Mouse (Mus musculus): ENCODE data around the gene Scamp2. TPM values are rescaled to one million over a fixed set of nuclear protein-coding genes. Genes with fewer than 3 reads are reported as not detected.

Scamp2 gene
- polyA plus RNA-seq, 1 experiment from 2014 or later = 56.0 TPM

DNA sequence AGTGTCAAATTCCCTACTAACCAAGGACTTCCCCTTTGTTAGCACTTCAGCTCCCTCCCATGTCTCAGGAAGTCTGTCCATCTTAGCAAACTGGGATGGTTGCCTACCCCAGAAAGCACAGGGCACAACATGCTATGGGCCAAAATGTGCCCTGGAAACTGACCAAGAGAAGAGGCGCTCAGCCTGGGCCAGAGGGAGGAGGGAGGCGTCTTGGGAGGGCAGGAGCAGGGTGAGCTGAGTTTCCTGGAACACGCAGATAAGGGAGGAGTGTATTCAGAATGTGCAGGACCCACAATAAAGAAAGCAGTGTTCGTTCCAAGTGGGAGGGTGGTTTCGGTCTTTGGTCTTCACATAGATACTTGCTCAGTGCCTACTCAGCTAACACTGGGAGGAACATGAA, 13.5 kb upstream of the Scamp2 start:
- Histone ChIP-seq H3K27me3 (replicated peaks; ENCODE audit: control insufficient read depth, insufficient read depth, low read length) (no peaks in the 10 kb centered on the region), H3K36me3 (ENCODE audit: control insufficient read depth, insufficient read depth) (peaks cover 11% of the 10 kb centered on the region), H3K4me2 (ENCODE audit: low read length) (no peak overlapping the region), H3K27ac (ENCODE audit: low read length) (no peak overlapping the region), H3K4me1 (replicated peaks; ENCODE audit: control insufficient read depth, insufficient read depth, low read length) (peaks cover 18% of the 10 kb centered on the region), H3K9ac (replicated peaks; ENCODE audit: low read depth, low read length) (no peak overlapping the region), H3K4me3 (replicated peaks; ENCODE audit: low read length) (no peak overlapping the region), H3K9me3 (ENCODE audit: control insufficient read depth, low read length) (no peaks in the 10 kb centered on the region)
- no peak for ATAC-seq
- 84% methylated on average over 5 of the region's 5 CpGs for WGBS

DNA sequence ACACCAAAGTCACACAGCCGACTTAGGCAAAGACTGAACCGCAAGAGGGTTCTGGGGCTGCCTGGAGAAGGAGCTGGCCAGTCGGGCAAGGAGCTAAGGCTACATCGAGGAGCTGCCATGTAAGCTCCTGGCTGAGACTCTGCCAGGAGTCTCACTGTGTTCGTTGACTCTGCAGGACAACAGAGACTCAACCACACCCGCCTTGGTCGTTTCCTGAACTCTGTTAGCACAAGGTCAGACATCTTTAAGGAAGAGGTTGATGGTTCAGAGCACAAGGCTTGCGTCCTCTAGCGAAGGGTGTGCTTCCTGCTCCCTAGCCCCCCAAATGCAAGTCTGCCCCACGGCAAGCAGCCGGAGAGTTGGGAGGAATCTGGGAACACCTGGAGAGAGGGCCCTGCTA, 12.9 kb upstream of the Scamp2 start:
- Histone ChIP-seq H3K27me3 (replicated peaks; ENCODE audit: control insufficient read depth, insufficient read depth, low read length) (no peaks in the 10 kb centered on the region), H3K4me3 (replicated peaks; ENCODE audit: low read length) (no peak overlapping the region), H3K9me3 (ENCODE audit: control insufficient read depth, low read length) (no peaks in the 10 kb centered on the region), H3K4me1 (replicated peaks; ENCODE audit: control insufficient read depth, insufficient read depth, low read length) (peaks cover 18% of the 10 kb centered on the region), H3K27ac (ENCODE audit: low read length) (no peak overlapping the region), H3K9ac (replicated peaks; ENCODE audit: low read depth, low read length) (no peak overlapping the region), H3K36me3 (ENCODE audit: control insufficient read depth, insufficient read depth) (peaks cover 11% of the 10 kb centered on the region), H3K4me2 (ENCODE audit: low read length) (no peak overlapping the region)
- WGBS = 93% methylated on average over 11 of the region's 11 CpGs
- no peak for ATAC-seq

DNA sequence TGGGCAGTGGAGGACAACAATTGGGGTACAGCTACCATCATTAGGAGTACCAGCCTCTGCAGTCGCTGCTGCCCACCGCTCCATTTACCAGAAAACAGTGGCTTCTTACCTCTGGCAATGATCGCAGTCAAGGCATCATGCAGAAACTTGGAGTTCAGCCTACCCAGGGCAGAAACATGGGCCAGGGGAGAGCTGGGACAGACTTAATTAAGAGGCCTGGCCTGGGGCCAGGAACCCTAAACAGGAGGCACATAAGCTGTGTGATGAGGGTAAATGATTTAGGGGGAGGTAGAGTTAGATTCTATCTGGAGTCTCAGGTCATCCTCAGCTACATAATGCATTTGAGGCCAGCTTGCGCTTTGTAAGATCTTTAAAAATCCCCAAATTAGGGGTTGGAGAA, 11.6 kb upstream of the Scamp2 start:
- H3K36me3 ChIP-seq (ENCODE audit: control insufficient read depth, insufficient read depth) = peaks cover 11% of the 10 kb centered on the region
- no peaks in the 10 kb centered on the region for H3K9me3 ChIP-seq (ENCODE audit: control insufficient read depth, low read length)
- H3K9ac ChIP-seq (replicated peaks; ENCODE audit: low read depth, low read length) = no peak overlapping the region
- WGBS = 62% methylated on average over 4 of the region's 4 CpGs
- no peak overlapping the region for H3K4me3 ChIP-seq (replicated peaks; ENCODE audit: low read length)
- no peak overlapping the region for H3K4me2 ChIP-seq (ENCODE audit: low read length)
- no peaks in the 10 kb centered on the region for H3K27me3 ChIP-seq (replicated peaks; ENCODE audit: control insufficient read depth, insufficient read depth, low read length)
- H3K4me1 ChIP-seq (replicated peaks; ENCODE audit: control insufficient read depth, insufficient read depth, low read length) = peaks cover 18% of the 10 kb centered on the region
- peak overlapping the region; percentile 23; the same call in 1 of the 2 replicates for H3K27ac ChIP-seq (ENCODE audit: low read length)
- ATAC-seq = no peak

DNA sequence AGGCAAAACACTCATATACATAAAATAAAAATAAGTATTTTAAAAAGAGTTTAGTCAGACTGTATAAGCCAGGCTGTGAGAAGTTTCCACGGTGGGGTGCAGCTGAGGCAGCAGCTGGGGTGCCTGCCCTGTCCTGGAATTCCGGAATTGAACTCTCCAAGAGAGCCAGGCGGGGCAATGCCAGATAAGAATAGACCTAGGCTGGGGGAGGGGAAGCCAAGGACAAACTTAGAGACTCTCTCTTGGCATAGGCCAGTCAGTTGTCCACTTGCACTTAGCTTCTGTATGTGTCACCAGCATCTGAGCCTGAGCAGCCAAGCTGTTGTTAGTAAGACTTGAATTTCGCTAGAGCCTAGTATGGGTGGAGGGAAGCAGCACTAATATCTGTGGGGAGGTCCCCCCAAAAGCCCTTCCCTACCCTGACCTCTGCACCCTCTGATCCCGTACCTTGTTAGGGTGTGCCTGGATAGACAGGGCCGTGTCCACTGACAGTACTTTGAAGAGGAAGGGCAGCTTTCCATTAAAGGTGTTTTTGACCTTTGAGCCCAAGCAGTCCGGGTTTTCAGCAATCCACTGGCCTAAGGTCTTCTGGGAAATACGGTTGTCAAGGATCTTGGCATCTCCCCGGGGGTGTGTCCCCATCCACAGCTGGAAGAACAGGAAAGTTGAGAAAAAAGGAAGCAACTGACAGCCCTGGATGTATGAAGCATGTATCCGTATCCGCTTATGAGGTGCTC, 10.4 kb upstream of the Scamp2 start:
- Histone ChIP-seq H3K27me3 (replicated peaks; ENCODE audit: control insufficient read depth, insufficient read depth, low read length) (no peaks in the 10 kb centered on the region), H3K4me2 (ENCODE audit: low read length) (no peak overlapping the region), H3K27ac (ENCODE audit: low read length) (no peak overlapping the region), H3K4me1 (replicated peaks; ENCODE audit: control insufficient read depth, insufficient read depth, low read length) (peaks cover 18% of the 10 kb centered on the region), H3K4me3 (replicated peaks; ENCODE audit: low read length) (no peak overlapping the region), H3K9me3 (ENCODE audit: control insufficient read depth, low read length) (no peaks in the 10 kb centered on the region), H3K9ac (replicated peaks; ENCODE audit: low read depth, low read length) (no peak overlapping the region), H3K36me3 (ENCODE audit: control insufficient read depth, insufficient read depth) (peaks cover 3% of the 10 kb centered on the region; the same call in 1 of the 2 replicates)
- WGBS = 95% methylated on average over 11 of the region's 11 CpGs
- ATAC-seq = no peak

GRCm38 (mm10) chr9:57552139-57552887, 8.4 kb upstream of the Scamp2 start, which contains the start of gene Mpi:
Gene Mpi (minus strand): TSS chr9:57552763.
- Histone ChIP-seq H3K4me3 (replicated peaks; ENCODE audit: low read length) (peak within 1 kb of the TSS; percentile 78), H3K4me2 (ENCODE audit: low read length) (peak within 1 kb of the TSS; percentile 88), H3K4me1 (replicated peaks; ENCODE audit: control insufficient read depth, insufficient read depth, low read length) (peaks cover 18% of the 10 kb centered on the region), H3K36me3 (ENCODE audit: control insufficient read depth, insufficient read depth) (peaks cover 3% of the 10 kb centered on the region; the same call in 1 of the 2 replicates), H3K9ac (replicated peaks; ENCODE audit: low read depth, low read length) (peak within 1 kb of the TSS; percentile 75), H3K9me3 (ENCODE audit: control insufficient read depth, low read length) (no peaks in the 10 kb centered on the region), H3K27me3 (replicated peaks; ENCODE audit: control insufficient read depth, insufficient read depth, low read length) (no peaks in the 10 kb centered on the region), H3K27ac (ENCODE audit: low read length) (no peak within 1 kb of the TSS)
- 1% methylated on average over 28 of the region's 28 CpGs for WGBS
- peak; percentile 67 for ATAC-seq

GRCm38 (mm10) chr9:57553119-57553518, 7.6 kb upstream of the Scamp2 start:
- WGBS = 70% methylated on average over 11 of the region's 11 CpGs
- no peak for ATAC-seq
- H3K4me2 ChIP-seq (ENCODE audit: low read length) = no peak overlapping the region
- H3K36me3 ChIP-seq (ENCODE audit: control insufficient read depth, insufficient read depth) = peaks cover 3% of the 10 kb centered on the region; the same call in 1 of the 2 replicates
- H3K4me1 ChIP-seq (replicated peaks; ENCODE audit: control insufficient read depth, insufficient read depth, low read length) = peaks cover 18% of the 10 kb centered on the region
- no peak overlapping the region for H3K27ac ChIP-seq (ENCODE audit: low read length)
- no peaks in the 10 kb centered on the region for H3K9me3 ChIP-seq (ENCODE audit: control insufficient read depth, low read length)
- no peaks in the 10 kb centered on the region for H3K27me3 ChIP-seq (replicated peaks; ENCODE audit: control insufficient read depth, insufficient read depth, low read length)
- no peak overlapping the region for H3K9ac ChIP-seq (replicated peaks; ENCODE audit: low read depth, low read length)
- H3K4me3 ChIP-seq (replicated peaks; ENCODE audit: low read length) = no peak overlapping the region

DNA sequence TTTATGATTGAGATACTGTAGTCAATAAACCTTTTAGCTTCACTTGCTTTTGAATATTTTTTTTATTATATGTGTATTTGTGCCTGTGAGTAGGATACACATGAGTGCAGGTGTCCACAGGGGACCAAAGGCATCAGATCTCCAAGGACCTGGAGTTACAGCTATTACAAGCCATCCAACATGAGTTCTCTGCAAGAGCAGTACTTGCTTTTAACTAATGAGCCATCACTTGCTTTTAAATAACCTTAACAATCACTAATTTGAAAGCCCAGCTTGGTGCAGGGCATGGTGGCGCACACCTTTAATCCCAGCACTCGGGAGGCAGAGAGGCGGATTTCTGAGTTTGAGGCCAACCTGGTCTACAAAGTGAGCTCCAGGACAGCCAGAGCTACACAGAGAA, 6.0 kb upstream of the Scamp2 start:
- WGBS = 25% methylated on average over 3 of the region's 3 CpGs

GRCm38 (mm10) chr9:57557215-57557614, 3.5 kb upstream of the Scamp2 start:
- Histone ChIP-seq H3K27ac (ENCODE audit: low read length) (no peak overlapping the region), H3K9ac (replicated peaks; ENCODE audit: low read depth, low read length) (no peak overlapping the region), H3K27me3 (replicated peaks; ENCODE audit: control insufficient read depth, insufficient read depth, low read length) (no peaks in the 10 kb centered on the region), H3K9me3 (ENCODE audit: control insufficient read depth, low read length) (no peaks in the 10 kb centered on the region), H3K4me2 (ENCODE audit: low read length) (no peak overlapping the region), H3K4me3 (replicated peaks; ENCODE audit: low read length) (no peak overlapping the region), H3K36me3 (ENCODE audit: control insufficient read depth, insufficient read depth) (no peaks in the 10 kb centered on the region), H3K4me1 (replicated peaks; ENCODE audit: control insufficient read depth, insufficient read depth, low read length) (peaks cover 13% of the 10 kb centered on the region)
- no peak for ATAC-seq
- WGBS = 63% methylated on average over 3 of the region's 3 CpGs

More for the DNA sequence above, 6.0 kb upstream of the Scamp2 start:
- no peak overlapping the region for H3K9ac ChIP-seq (replicated peaks; ENCODE audit: low read depth, low read length)
- H3K27ac ChIP-seq (ENCODE audit: low read length) = no peak overlapping the region
- H3K4me1 ChIP-seq (replicated peaks; ENCODE audit: control insufficient read depth, insufficient read depth, low read length) = peaks cover 8% of the 10 kb centered on the region
- H3K4me3 ChIP-seq (replicated peaks; ENCODE audit: low read length) = no peak overlapping the region
- H3K36me3 ChIP-seq (ENCODE audit: control insufficient read depth, insufficient read depth) = no peaks in the 10 kb centered on the region; the same call in 1 of the 2 replicates
- H3K27me3 ChIP-seq (replicated peaks; ENCODE audit: control insufficient read depth, insufficient read depth, low read length) = no peaks in the 10 kb centered on the region
- no peak for ATAC-seq
- H3K9me3 ChIP-seq (ENCODE audit: control insufficient read depth, low read length) = no peaks in the 10 kb centered on the region
- H3K4me2 ChIP-seq (ENCODE audit: low read length) = no peak overlapping the region

- WGBS = 93% methylated on average over 4 of the region's 4 CpGs
- no peak overlapping the region for H3K4me2 ChIP-seq (ENCODE audit: low read length)
- peaks cover 23% of the 10 kb centered on the region for H3K4me1 ChIP-seq (replicated peaks; ENCODE audit: control insufficient read depth, insufficient read depth, low read length)
- H3K9ac ChIP-seq (replicated peaks; ENCODE audit: low read depth, low read length) = no peak overlapping the region
- H3K27ac ChIP-seq (ENCODE audit: low read length) = no peak overlapping the region
- no peaks in the 10 kb centered on the region for H3K27me3 ChIP-seq (replicated peaks; ENCODE audit: control insufficient read depth, insufficient read depth, low read length)
- H3K4me3 ChIP-seq (replicated peaks; ENCODE audit: low read length) = no peak overlapping the region
- no peaks in the 10 kb centered on the region for H3K36me3 ChIP-seq (ENCODE audit: control insufficient read depth, insufficient read depth)
- no peaks in the 10 kb centered on the region for H3K9me3 ChIP-seq (ENCODE audit: control insufficient read depth, low read length)
- ATAC-seq = no peak
These were observed 2.1 kb upstream of the Scamp2 start for GRCm38 (mm10) chr9:57558625-57559024.

Measured in forebrain, embryonic 16.5 days (tissue).